ENCODE assay signal across 9 mouse cellular contexts in genomic region chr12:69539353-69539752, GRCm38 (mm10). TPM values are rescaled to one million over a fixed set of nuclear protein-coding genes. Genes with fewer than 3 reads are reported as not detected.
DNase-seq lines count a peak whose midpoint lies in the region; ATAC-seq and TF ChIP-seq lines count a peak whose summit lies in the region.
"Had no signal": no experiment of that assay in that cellular context is flagged by ENCODE, and none has a peak within 500 bp of the region (broad histone marks: within the 10 kb centered on the region; RNA-seq: fewer than 3 reads in every experiment).

No protein-coding gene starts in this region.

- no peak for TF ChIP-seq POLR2A in thymus, adult 2 months (IDR thresholded peaks at IDR 0.05; ENCODE audit: control insufficient read depth, extremely low read depth, insufficient read depth, low read length, poor library complexity)

- no peak for ATAC-seq in heart, embryonic 12.5 days (ENCODE audit: insufficient number of reproducible peaks, low FRiP score)
- ATAC-seq in limb, embryonic 13.5 days (ENCODE audit: low FRiP score, low read depth) = no peak

- H3K36me3 ChIP-seq in heart, embryonic 12.5 days = no peaks in the 10 kb centered on the region
- H3K36me3 ChIP-seq in thymus, adult 2 months (ENCODE audit: control insufficient read depth, insufficient read depth, low read length) = no peaks in the 10 kb centered on the region
- H3K36me3 ChIP-seq in limb, embryonic 13.5 days = no peaks in the 10 kb centered on the region
- H3K36me3 ChIP-seq: liver, embryonic 15.5 days had no signal

- TF ChIP-seq CTCF in thymus, adult 2 months (IDR thresholded peaks at IDR 0.05; ENCODE audit: borderline replicate concordance, control insufficient read depth, extremely low read depth, insufficient read depth, low read length, poor library complexity) = no peak

- no peak overlapping the region for H3K4me2 ChIP-seq in heart, embryonic 12.5 days
- no peak overlapping the region for H3K4me2 ChIP-seq in limb, embryonic 13.5 days (replicated peaks)
- H3K4me2 ChIP-seq: liver, embryonic 15.5 days had no signal

- H3K4me3 ChIP-seq in heart, embryonic 12.5 days = no peak overlapping the region
- no peak overlapping the region for H3K4me3 ChIP-seq in thymus, adult 2 months (ENCODE audit: control insufficient read depth, insufficient read depth, low read length)
- no peak overlapping the region for H3K4me3 ChIP-seq in limb, embryonic 13.5 days
- H3K4me3 ChIP-seq: liver, embryonic 15.5 days had no signal

- peaks cover 34% of the 10 kb centered on the region for H3K4me1 ChIP-seq in heart, embryonic 12.5 days (replicated peaks)
- H3K4me1 ChIP-seq in thymus, adult 2 months (replicated peaks; ENCODE audit: control insufficient read depth, insufficient read depth, low read length) = peaks cover 55% of the 10 kb centered on the region
- H3K4me1 ChIP-seq in limb, embryonic 13.5 days = peaks cover 34% of the 10 kb centered on the region

- DNase-seq in heart, adult 18-20 months = no peak
- peak; percentile 45 for DNase-seq in thymus, adult 2 months
- DNase-seq in thymus, adult 18-20 months = no peak
- DNase-seq in thymus, postnatal 4 days = peak; percentile 56
- DNase-seq in adrenal gland, adult 8-10 months = no peak
- DNase-seq in layer of hippocampus, postnatal 10 days (ENCODE audit: low spot score in 2 of 2) = no peak

- H3K9ac ChIP-seq in heart, embryonic 12.5 days = no peak overlapping the region
- H3K9ac ChIP-seq in limb, embryonic 13.5 days = no peak overlapping the region
- H3K9ac ChIP-seq: liver, embryonic 15.5 days had no signal

- 63% methylated on average over 7 of the region's 7 CpGs for WGBS in heart, embryonic 12.5 days
- 7% methylated on average over 7 of the region's 7 CpGs for WGBS in thymus, adult 2 months
- 81% methylated on average over 7 of the region's 7 CpGs for WGBS in limb, embryonic 13.5 days

- no peaks in the 10 kb centered on the region for H3K9me3 ChIP-seq in heart, embryonic 12.5 days (replicated peaks)
- no peaks in the 10 kb centered on the region for H3K9me3 ChIP-seq in limb, embryonic 13.5 days
- H3K9me3 ChIP-seq: liver, embryonic 15.5 days had no signal

- H3K27me3 ChIP-seq in heart, embryonic 12.5 days (replicated peaks) = no peaks in the 10 kb centered on the region
- H3K27me3 ChIP-seq in thymus, adult 2 months (ENCODE audit: control insufficient read depth, insufficient read depth, low read length) = no peaks in the 10 kb centered on the region
- H3K27me3 ChIP-seq in limb, embryonic 13.5 days = no peaks in the 10 kb centered on the region
- H3K27me3 ChIP-seq: liver, embryonic 15.5 days had no signal

- H3K27ac ChIP-seq in heart, embryonic 12.5 days (ENCODE audit: poor library complexity, severe bottlenecking) = peak overlapping the region; percentile 92; the same call in 1 of the 2 replicates
- peak overlapping the region; percentile 48 for H3K27ac ChIP-seq in thymus, adult 2 months (ENCODE audit: control insufficient read depth, insufficient read depth, low read length)
- peak overlapping the region; percentile 89; the same call in 1 of the 2 replicates for H3K27ac ChIP-seq in limb, embryonic 13.5 days
- H3K27ac ChIP-seq: liver, embryonic 15.5 days had no signal

RNA-seq across cellular contexts. Expression of gene Vcpkmt, which starts 43.5 kb away (rescaled TPM):
- polyA plus RNA-seq in heart, embryonic 12.5 days (2016; fragmentation: Nextera tagmentation; extraction: Ambion mirVana) = 19.2 and 21.4 TPM in 2 replicates
- total RNA-seq in heart, adult 18-20 months (2021) = 1 to 10 TPM; 4.2 to 4.8 TPM
- polyA plus RNA-seq in thymus, adult 2 months (2012; rRNA removed) = 11.7 and 13.4 TPM in 2 replicates
- polyA plus RNA-seq in limb, embryonic 13.5 days (2015; fragmentation: Nextera tagmentation; extraction: Ambion mirVana) = 32.1 and 34.0 TPM in 2 replicates
- 10 to 100 TPM; 14.5 to 21.8 (median 18.3) TPM for total RNA-seq in adrenal gland, adult 8-10 months (2022)
- total RNA-seq in layer of hippocampus, postnatal 10 days (2021) = 10 to 100 TPM; 20.6 to 23.0 TPM

Comparison
In these comparisons a context has a peak if more than half of its experiments do, and no peak if none do; other contexts are left out.
1. DNase-seq: peak in thymus, adult 2 months (single experiment) and thymus, postnatal 4 days (single experiment); none in heart, adult 18-20 months (0 of 2), thymus, adult 18-20 months (0 of 2), adrenal gland, adult 8-10 months (single experiment) and layer of hippocampus, postnatal 10 days (0 of 2).
2. Peak in every context shown above with its lines, with median percentiles within 50 percentile points of each other: H3K27ac ChIP-seq.